Mouse (Mus musculus): Measurements from ENCODE around the gene Esrrg. TPM values are rescaled to one million over a fixed set of nuclear protein-coding genes. Genes with fewer than 3 reads are reported as not detected.

Esrrg gene
- polyA plus RNA-seq, 1 experiment from 2014 or later, result 1.2 TPM

- Histone ChIP-seq H3K4me2 (ENCODE audit: low read depth, severe bottlenecking) (no peak overlapping the region), H3K9ac (ENCODE audit: low read length) (no peak overlapping the region), H3K27me3 (ENCODE audit: control insufficient read depth, insufficient read depth, low read length) (no peaks in the 10 kb centered on the region), H3K4me3 (ENCODE audit: low read depth, low read length) (no peak overlapping the region), H3K4me1 (ENCODE audit: control insufficient read depth, insufficient read depth, low read length) (no peaks in the 10 kb centered on the region), H3K27ac (replicated peaks; ENCODE audit: low read depth, low read length) (no peak overlapping the region), H3K36me3 (ENCODE audit: control insufficient read depth, insufficient read depth, low read length) (no peaks in the 10 kb centered on the region), H3K9me3 (ENCODE audit: control insufficient read depth, low read length) (no peaks in the 10 kb centered on the region)
- ATAC-seq (ENCODE audit: insufficient number of reproducible peaks, low FRiP score, low TSS enrichment, low read depth) (no peak), DNase-seq (ENCODE audit: low spot score) (no peak)
- 55% methylated on average over 3 of the region's 3 CpGs for WGBS
Measured at GRCm38 (mm10) chr1:188118125-188118524, 509.5 kb downstream of the Esrrg start.

DNA sequence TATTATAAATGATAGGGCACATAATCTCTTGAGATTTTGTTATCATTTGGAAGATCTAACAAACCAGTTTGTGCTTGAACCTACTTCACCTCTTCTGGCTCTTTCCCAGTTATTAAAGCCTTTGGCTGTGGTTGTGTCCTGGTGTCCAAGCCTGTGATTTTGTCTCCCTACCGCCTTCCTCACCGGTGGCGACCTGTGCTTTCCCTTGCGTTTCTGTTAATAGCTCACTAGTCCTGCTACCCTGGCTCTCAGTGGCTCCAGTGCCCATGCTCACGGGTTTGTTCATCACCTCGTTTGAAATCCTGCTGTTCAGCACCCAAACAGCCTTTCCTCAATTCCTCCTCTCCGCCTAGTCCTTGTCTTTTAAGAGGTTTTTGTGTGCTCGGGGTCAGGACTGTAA is 511.2 kb downstream of the Esrrg start:
- Histone ChIP-seq H3K27me3 (ENCODE audit: control insufficient read depth, insufficient read depth, low read length) (no peaks in the 10 kb centered on the region), H3K4me2 (ENCODE audit: low read depth, severe bottlenecking) (no peak overlapping the region), H3K4me1 (ENCODE audit: control insufficient read depth, insufficient read depth, low read length) (no peaks in the 10 kb centered on the region), H3K9ac (ENCODE audit: low read length) (no peak overlapping the region), H3K9me3 (ENCODE audit: control insufficient read depth, low read length) (no peaks in the 10 kb centered on the region), H3K4me3 (ENCODE audit: low read depth, low read length) (no peak overlapping the region), H3K27ac (replicated peaks; ENCODE audit: low read depth, low read length) (no peak overlapping the region), H3K36me3 (ENCODE audit: control insufficient read depth, insufficient read depth, low read length) (no peaks in the 10 kb centered on the region)
- DNase-seq (ENCODE audit: low spot score), result no peak
- WGBS, result 83% methylated on average over 8 of the region's 8 CpGs
- ATAC-seq (ENCODE audit: insufficient number of reproducible peaks, low FRiP score, low TSS enrichment, low read depth), result no peak

DNA sequence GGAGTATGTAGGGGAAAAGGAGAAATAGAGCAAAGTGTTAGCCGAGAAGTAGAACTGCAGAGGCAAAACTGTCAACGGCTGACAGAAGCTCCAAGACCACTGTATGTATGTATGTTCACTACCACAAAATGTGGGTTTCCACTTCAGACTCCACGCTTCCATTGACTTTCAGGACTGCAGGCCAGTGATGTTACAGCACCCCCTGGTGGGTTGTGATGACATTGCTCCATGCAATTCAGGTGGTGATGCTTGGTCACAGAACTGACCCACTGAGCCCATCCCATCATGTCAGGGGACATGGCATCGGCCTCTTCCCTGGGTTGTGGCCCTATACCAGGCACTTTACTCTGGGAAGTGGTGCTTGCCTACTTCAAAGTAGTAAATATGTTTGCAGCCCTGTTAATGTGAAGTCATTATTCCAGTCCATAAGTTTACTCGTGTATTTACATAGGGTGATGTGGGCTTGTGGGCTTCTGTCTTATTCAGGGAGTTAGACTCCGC is 517.0 kb downstream of the Esrrg start:
- no peaks in the 10 kb centered on the region for H3K27me3 ChIP-seq (ENCODE audit: control insufficient read depth, insufficient read depth, low read length)
- DNase-seq (ENCODE audit: low spot score) (no peak), ATAC-seq (ENCODE audit: insufficient number of reproducible peaks, low FRiP score, low TSS enrichment, low read depth) (no peak)
- no peak overlapping the region for H3K4me2 ChIP-seq (ENCODE audit: low read depth, severe bottlenecking)
- H3K36me3 ChIP-seq (ENCODE audit: control insufficient read depth, insufficient read depth, low read length), result no peaks in the 10 kb centered on the region
- H3K4me3 ChIP-seq (ENCODE audit: low read depth, low read length), result no peak overlapping the region
- no peak overlapping the region for H3K27ac ChIP-seq (replicated peaks; ENCODE audit: low read depth, low read length)
- no peaks in the 10 kb centered on the region for H3K9me3 ChIP-seq (ENCODE audit: control insufficient read depth, low read length)
- WGBS, result 90% methylated on average over 6 of the region's 6 CpGs
- no peaks in the 10 kb centered on the region for H3K4me1 ChIP-seq (ENCODE audit: control insufficient read depth, insufficient read depth, low read length)
- no peak overlapping the region for H3K9ac ChIP-seq (ENCODE audit: low read length)

DNA sequence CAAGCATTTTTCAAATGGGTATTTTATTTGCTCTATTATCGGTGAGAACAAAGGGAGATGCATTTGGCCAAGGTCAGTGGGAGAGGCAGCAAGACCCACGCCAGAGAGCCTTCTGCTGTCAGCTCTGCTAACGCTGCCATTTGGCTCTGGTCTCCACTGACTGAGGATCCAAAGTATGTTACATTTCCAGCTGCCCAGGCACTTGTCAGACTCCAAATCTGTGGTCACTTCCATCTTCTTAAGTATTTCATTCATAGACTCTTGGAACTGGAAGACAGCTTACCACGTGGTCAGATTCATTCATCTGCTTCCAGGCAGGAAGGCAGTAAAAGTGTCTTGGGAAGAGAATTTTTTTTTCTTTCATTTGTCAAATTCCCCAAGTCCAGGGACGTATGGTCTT is 527.5 kb downstream of the Esrrg start:
- H3K4me3 ChIP-seq (ENCODE audit: low read depth, low read length), result no peak overlapping the region
- whole genome bisulfite sequencing, result 53% methylated on average over 5 of the region's 5 CpGs
- no peaks in the 10 kb centered on the region for H3K9me3 ChIP-seq (ENCODE audit: control insufficient read depth, low read length)
- no peaks in the 10 kb centered on the region for H3K36me3 ChIP-seq (ENCODE audit: control insufficient read depth, insufficient read depth, low read length)
- H3K4me2 ChIP-seq (ENCODE audit: low read depth, severe bottlenecking), result no peak overlapping the region
- H3K27me3 ChIP-seq (ENCODE audit: control insufficient read depth, insufficient read depth, low read length), result no peaks in the 10 kb centered on the region
- ATAC-seq (ENCODE audit: insufficient number of reproducible peaks, low FRiP score, low TSS enrichment, low read depth) (no peak), DNase-seq (ENCODE audit: low spot score) (no peak)
- no peak overlapping the region for H3K9ac ChIP-seq (ENCODE audit: low read length)
- no peaks in the 10 kb centered on the region for H3K4me1 ChIP-seq (ENCODE audit: control insufficient read depth, insufficient read depth, low read length)
- H3K27ac ChIP-seq (replicated peaks; ENCODE audit: low read depth, low read length), result no peak overlapping the region

GRCm38 (mm10) chr1:188139473-188139872 is 530.9 kb downstream of the Esrrg start:
- Histone ChIP-seq H3K4me3 (ENCODE audit: low read depth, low read length) (no peak overlapping the region), H3K9me3 (ENCODE audit: control insufficient read depth, low read length) (no peaks in the 10 kb centered on the region), H3K27me3 (ENCODE audit: control insufficient read depth, insufficient read depth, low read length) (no peaks in the 10 kb centered on the region), H3K4me1 (ENCODE audit: control insufficient read depth, insufficient read depth, low read length) (no peaks in the 10 kb centered on the region), H3K4me2 (ENCODE audit: low read depth, severe bottlenecking) (no peak overlapping the region), H3K9ac (ENCODE audit: low read length) (no peak overlapping the region), H3K27ac (replicated peaks; ENCODE audit: low read depth, low read length) (no peak overlapping the region), H3K36me3 (ENCODE audit: control insufficient read depth, insufficient read depth, low read length) (no peaks in the 10 kb centered on the region)
- WGBS, result 55% methylated on average over 4 of the region's 4 CpGs
- no peak for ATAC-seq (ENCODE audit: insufficient number of reproducible peaks, low FRiP score, low TSS enrichment, low read depth)
- DNase-seq (ENCODE audit: low spot score), result peak; percentile 22

- H3K27ac ChIP-seq (replicated peaks; ENCODE audit: low read depth, low read length), result no peak overlapping the region
- ATAC-seq (ENCODE audit: insufficient number of reproducible peaks, low FRiP score, low TSS enrichment, low read depth), result no peak
- no peak overlapping the region for H3K4me2 ChIP-seq (ENCODE audit: low read depth, severe bottlenecking)
- no peak overlapping the region for H3K4me3 ChIP-seq (ENCODE audit: low read depth, low read length)
- H3K9ac ChIP-seq (ENCODE audit: low read length), result no peak overlapping the region
- DNase-seq (ENCODE audit: low spot score), result no peak
- H3K9me3 ChIP-seq (ENCODE audit: control insufficient read depth, low read length), result no peaks in the 10 kb centered on the region
- 57% methylated on average over 4 of the region's 4 CpGs for WGBS
- no peaks in the 10 kb centered on the region for H3K4me1 ChIP-seq (ENCODE audit: control insufficient read depth, insufficient read depth, low read length)
- no peaks in the 10 kb centered on the region for H3K27me3 ChIP-seq (ENCODE audit: control insufficient read depth, insufficient read depth, low read length)
- H3K36me3 ChIP-seq (ENCODE audit: control insufficient read depth, insufficient read depth, low read length), result no peaks in the 10 kb centered on the region
Measured at GRCm38 (mm10) chr1:188140221-188140620, 531.6 kb downstream of the Esrrg start.

DNA sequence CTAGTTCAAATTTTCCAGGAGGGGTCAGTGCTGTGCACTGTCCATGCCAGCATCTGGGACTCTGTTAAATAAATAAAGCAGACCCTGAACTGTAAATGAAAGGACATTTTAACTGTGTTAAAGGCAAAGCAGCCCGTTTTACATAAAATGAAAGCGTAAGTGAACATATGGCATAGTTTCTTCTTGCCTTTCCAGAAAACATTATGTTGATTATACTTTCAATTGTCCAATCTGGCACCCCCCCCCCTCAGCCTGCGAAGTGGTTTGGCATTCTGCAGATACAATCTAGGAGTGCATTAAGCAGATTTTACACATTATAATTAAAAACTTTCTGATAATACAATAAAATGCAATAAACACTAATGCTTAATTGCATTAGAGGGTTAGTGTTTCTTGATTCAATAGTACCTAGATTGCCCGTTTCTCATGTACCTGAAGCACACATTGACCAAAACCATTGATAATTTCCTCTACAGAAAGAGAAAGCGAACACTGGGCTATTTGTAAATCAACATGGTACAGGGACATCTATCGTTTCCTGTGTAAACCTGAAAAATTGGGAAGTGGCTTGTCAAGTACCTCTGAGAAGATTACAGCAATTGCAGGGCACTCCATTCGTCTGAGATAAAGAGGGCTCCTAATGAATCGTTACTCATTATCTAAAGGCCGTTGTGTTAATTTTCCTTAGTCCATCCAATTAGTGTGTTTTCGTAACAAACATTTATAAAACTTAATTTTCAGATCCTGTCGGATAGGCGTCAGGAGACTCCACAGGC is 539.0 kb downstream of the Esrrg start:
- Histone ChIP-seq H3K27me3 (ENCODE audit: control insufficient read depth, insufficient read depth, low read length) (no peaks in the 10 kb centered on the region), H3K9ac (ENCODE audit: low read length) (no peak overlapping the region), H3K27ac (replicated peaks; ENCODE audit: low read depth, low read length) (no peak overlapping the region), H3K4me1 (ENCODE audit: control insufficient read depth, insufficient read depth, low read length) (no peaks in the 10 kb centered on the region), H3K9me3 (ENCODE audit: control insufficient read depth, low read length) (no peaks in the 10 kb centered on the region), H3K4me2 (ENCODE audit: low read depth, severe bottlenecking) (0 out of 2 replicates have a peak overlapping the region, but pooled peaks have one; percentile 5), H3K4me3 (ENCODE audit: low read depth, low read length) (no peak overlapping the region), H3K36me3 (ENCODE audit: control insufficient read depth, insufficient read depth, low read length) (no peaks in the 10 kb centered on the region)
- 50% methylated on average over 12 of the region's 12 CpGs for WGBS
- DNase-seq (ENCODE audit: low spot score) (no peak), ATAC-seq (ENCODE audit: insufficient number of reproducible peaks, low FRiP score, low TSS enrichment, low read depth) (no peak)

DNA sequence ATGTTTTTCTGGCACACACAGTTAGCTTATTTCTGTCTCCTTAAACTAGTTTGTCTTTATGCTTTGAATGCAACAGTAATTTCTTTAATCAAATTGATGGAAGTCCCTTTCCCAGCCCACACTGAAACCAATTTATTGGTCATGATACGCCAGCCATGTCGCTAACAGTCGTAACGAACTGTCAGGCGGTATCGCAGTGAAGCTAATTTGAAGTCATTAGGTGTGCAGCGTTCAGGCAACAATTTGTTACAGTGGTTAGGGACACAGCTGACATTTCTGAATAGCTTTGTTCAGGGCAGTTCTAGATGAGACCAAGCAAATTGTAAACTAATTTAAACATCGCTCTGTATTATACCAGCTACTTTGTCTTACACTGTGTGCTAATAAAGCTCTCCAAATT is 542.5 kb downstream of the Esrrg start:
- Histone ChIP-seq H3K4me2 (ENCODE audit: low read depth, severe bottlenecking) (no peak overlapping the region), H3K27me3 (ENCODE audit: control insufficient read depth, insufficient read depth, low read length) (no peaks in the 10 kb centered on the region), H3K36me3 (ENCODE audit: control insufficient read depth, insufficient read depth, low read length) (no peaks in the 10 kb centered on the region), H3K9ac (ENCODE audit: low read length) (no peak overlapping the region), H3K9me3 (ENCODE audit: control insufficient read depth, low read length) (no peaks in the 10 kb centered on the region), H3K27ac (replicated peaks; ENCODE audit: low read depth, low read length) (no peak overlapping the region), H3K4me3 (ENCODE audit: low read depth, low read length) (no peak overlapping the region), H3K4me1 (ENCODE audit: control insufficient read depth, insufficient read depth, low read length) (no peaks in the 10 kb centered on the region)
- ATAC-seq (ENCODE audit: insufficient number of reproducible peaks, low FRiP score, low TSS enrichment, low read depth) (no peak), DNase-seq (ENCODE audit: low spot score) (no peak)
- 40% methylated on average over 8 of the region's 8 CpGs for WGBS

- no peak overlapping the region for H3K4me2 ChIP-seq (ENCODE audit: low read depth, severe bottlenecking)
- no peaks in the 10 kb centered on the region for H3K36me3 ChIP-seq (ENCODE audit: control insufficient read depth, insufficient read depth, low read length)
- H3K4me1 ChIP-seq (ENCODE audit: control insufficient read depth, insufficient read depth, low read length), result no peaks in the 10 kb centered on the region
- WGBS, result 88% methylated on average over 2 of the region's 2 CpGs
- no peak overlapping the region for H3K27ac ChIP-seq (replicated peaks; ENCODE audit: low read depth, low read length)
- H3K9ac ChIP-seq (ENCODE audit: low read length), result no peak overlapping the region
- ATAC-seq (ENCODE audit: insufficient number of reproducible peaks, low FRiP score, low TSS enrichment, low read depth), result no peak
- H3K9me3 ChIP-seq (ENCODE audit: control insufficient read depth, low read length), result no peaks in the 10 kb centered on the region
- H3K4me3 ChIP-seq (ENCODE audit: low read depth, low read length), result no peak overlapping the region
- no peaks in the 10 kb centered on the region for H3K27me3 ChIP-seq (ENCODE audit: control insufficient read depth, insufficient read depth, low read length)
- DNase-seq (ENCODE audit: low spot score), result no peak
Measured at GRCm38 (mm10) chr1:188152011-188152410, 543.4 kb downstream of the Esrrg start.
